Mouse (Mus musculus) c-Kit-positive CD71-positive TER-119-positive erythroid progenitor cells, embryonic 14.5 days (primary cell): ENCODE measurements at regions not wholly inside any gene's neighbourhood (a gene's known extent, or its start where the extent isn't known, plus 50 kb on each side); places are given as distances from the start of the nearest gene placed in this dataset.

ENCODE experiments used
- DNase-seq: peaks from one replicate; pipeline ENCODE4 v3.0.0-alpha.2; 2013; ENCODE audit warnings: low spot score

DNA sequence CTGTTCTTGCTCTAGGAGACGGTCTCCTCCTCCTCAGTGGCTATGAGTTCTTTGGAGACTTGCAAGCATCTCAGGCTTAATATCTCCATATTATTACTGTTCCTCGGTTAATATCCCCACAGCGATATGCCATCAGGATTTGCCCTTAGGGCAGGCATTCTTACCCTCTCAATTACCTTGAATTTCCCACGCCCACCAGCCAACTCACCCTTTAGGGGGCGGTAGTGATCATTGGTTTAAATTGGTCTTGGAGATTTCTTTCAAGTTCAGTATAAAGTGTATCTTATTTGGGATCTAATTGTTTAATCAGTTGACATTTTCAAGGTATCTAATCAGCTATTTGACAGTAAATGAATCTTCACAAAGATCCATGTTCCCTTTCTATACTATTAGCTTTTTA is 162.5 kb downstream of the Emp1 start:
- DNase-seq, result no peak

DNA sequence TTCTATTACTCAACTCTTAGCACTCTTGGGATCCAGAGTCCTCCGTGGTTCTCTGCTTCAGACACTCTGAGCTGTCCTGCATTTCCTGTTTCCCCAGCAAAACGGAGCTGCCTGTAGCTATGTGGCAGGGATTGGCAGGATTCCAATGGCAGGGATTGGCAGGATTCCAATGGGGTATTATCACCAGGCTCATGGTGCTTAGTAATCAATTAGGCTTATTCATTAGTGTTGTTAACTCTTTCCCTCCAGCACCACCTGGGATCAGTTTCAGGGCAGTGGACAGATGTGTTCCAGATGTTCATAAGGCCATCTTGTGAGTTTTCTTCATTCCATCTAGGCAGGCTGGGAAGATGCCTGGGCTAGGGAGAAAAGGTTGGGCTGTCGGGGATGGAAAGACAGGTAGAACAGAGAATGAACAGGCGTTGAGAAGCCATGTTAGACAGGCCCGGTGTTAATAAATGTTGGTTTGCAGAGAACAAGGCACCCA is 163.5 kb downstream of the Emp1 start:
- DNase-seq, result no peak

DNA sequence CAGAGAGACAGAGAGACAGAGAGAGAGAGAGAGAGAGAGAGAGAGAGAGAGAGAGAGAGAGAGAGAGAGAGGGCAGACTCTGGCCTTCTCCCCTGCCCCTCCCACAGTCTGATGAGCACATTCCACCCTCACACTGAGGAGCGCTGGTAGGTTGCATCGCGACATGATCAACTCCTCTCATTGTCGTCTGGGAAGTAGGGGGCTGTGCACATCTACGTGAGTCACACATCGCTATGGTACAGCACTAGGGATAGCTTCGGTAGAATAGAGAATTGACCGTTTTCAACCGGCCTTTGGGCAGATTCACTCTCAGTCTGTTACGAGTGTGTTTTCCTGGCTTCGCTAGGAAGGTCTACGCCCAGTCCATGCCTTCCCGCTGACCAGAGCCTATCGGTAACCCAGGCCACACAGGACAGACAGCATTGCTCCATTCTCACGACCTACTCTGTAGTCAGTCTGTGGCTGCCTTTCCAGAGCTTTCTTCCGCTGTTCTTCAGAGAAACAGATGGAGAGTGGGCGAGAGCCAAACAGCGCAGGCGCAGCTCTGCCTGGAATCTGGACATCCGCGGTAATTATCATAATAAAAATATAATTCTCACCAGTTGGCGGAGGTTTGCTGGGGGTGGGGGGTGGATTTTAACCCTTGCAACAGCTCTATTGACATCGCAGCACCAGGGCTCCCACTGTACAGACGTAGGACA is 164.3 kb downstream of the Emp1 start:
- no peak for DNase-seq

DNA sequence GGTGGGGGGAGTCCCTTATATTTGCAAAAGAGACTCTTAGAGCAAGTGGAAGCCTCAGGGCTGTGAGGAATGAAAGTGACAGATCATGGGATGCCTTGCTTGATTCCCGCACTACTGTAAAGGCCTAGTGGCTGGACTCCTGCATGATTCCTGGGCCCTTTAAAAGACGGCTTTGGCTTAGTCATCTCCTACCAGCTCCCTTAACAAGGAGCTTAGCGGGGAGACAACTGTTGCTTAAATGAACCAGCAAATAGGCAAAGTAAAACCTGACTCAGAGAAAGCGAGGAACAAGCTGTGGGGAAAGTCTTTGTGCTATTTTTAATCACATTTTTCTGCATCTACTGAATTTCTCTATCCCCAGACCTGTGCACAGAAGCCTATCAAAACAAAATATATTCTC is 165.5 kb downstream of the Emp1 start:
- no peak for DNase-seq

DNA sequence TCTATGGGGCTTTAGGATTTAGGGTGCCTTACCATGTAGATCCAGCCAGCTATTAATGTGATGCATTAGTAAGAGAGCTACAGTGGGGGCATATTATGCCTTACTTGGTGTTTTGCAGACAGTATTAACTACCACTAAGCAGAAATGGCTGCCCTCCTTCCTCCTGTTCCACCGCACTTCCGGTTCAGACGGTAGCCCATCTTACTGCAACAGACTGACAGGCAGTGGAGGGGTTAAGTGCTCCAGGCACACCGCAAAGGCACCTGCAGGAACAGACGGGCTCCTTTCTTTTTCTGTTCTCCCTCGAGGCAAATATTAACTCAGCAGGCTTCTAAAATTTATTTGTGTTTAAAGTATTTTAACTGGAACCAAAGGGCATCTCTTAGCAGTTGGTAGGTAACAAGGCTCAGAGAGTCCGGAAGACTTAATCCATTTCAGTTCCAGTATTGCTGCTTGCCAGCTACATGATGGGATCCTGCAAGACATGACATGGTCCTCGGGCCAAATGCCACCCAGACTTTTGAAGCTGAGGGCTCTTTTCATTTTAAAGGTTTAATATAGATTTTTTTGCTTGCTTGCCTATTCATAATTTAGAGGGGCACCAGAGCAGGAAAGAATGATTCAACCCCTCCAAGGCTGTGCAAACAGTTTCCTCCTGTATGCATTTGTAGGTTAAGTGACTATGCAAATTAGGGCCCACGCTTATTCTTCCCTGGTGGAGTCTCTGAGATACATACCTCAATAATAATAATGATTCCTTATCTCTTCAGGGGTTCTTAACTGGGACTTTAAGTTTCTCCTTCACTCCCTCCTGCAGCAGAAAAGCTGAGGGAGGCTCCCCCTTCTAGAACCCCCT is 177.7 kb downstream of the Emp1 start:
- DNase-seq, result no peak

DNA sequence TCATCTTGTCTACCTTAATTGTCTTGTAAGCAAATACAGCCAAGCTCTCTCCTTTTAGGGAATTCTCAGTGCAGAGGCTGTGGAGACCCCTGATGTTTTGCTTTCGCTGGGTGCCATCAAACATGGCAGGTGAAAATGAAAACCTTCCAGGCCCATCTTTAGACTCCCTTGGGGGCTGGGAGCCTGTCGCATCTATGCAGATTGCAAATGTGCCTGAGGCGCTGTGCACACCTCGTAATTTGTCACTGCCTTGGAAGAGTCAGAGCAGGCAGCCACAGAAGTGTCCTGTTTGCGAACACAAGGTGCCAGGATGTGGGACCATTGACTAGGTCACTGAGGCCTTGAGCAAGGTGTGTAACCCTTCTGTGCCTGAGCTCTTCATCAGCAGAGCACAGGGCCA is 179.2 kb downstream of the Emp1 start:
- no peak for DNase-seq

DNA sequence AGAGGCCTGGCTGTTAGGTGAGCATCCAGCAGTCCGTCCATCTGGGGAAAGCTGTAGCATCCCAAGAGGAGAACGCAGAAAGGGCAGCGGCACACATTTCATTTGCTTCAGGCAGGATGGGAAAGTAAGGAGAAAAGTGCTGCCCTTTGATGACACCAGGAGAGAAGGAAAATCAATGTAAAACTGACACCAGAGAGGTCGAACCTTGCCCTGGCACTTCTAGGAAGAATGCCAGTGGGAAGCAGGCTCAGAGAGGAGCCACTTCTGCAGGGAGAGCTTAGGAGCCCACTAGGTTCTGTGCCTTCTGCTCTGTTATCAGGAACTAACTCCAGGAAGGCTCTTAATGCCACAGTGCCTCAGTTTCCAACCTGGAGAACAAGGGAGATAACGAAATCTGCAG is 180.0 kb downstream of the Emp1 start:
- DNase-seq, result no peak

DNA sequence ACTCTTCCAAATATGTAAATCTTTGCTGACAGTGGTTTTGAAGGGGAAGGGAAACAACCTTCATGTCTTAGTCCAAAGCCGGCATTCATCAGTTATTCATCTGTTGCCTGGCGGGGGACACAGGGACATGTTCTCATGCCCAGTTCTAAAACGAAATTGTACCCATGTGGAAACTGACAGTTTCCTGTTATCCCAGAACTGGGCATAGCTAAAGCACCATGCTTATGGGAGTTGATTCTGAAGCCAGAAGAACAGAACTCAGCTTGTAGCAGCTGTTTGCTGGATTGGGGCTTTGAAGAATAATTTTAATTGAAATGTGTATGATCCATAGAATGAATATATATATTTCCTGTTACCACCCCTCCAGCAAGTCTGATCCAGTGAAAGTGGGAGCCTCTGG is 181.0 kb downstream of the Emp1 start:
- DNase-seq, result no peak

DNA sequence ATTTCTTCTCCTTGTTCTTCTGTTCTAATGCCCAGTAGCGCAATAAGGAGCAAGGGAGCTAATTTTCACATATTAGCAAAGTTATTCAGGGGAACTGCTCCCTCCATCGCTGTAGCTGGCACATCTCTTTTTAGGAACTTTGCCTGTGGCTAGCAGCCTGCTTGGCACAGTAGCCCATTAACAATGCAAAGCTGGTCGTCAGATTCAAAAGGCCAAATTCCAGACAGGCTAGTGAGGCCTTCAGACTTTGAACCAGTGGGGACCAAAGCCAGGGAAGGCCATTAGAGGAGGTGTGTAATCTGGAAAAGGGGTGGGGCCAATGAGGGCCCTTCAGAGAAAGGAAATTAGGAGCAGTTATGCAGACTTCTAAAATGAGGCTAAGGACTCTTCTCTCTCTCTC is 181.5 kb downstream of the Emp1 start:
- no peak for DNase-seq

DNA sequence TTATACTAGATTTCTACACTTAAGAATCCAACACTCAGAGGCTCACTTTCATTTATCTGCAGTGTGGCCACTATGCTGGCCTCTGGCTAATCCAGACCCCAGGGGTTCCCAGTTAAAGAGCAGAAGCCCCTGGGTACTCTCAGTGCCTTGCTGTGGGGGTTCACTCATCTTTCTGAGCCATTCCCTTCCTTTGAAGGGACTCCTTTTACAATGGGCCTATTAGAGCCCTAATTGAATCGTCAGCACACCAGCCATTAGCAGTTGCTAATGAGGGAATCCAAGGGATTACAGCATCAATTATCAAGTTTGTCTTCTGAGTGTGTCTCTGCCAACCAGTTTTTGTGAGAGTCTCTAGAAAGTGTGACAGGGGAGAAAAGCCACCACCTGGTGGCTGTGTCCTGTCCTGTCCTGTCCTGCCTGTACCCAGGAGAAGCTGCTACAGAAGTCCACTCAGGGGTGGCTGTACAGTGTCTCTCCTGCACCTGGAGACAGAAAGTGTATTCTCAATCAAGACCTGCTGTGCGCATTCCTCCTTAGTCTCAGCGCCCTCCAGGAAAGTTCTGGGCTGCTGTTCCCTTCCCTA is 188.1 kb downstream of the Emp1 start:
- DNase-seq, result no peak

DNA sequence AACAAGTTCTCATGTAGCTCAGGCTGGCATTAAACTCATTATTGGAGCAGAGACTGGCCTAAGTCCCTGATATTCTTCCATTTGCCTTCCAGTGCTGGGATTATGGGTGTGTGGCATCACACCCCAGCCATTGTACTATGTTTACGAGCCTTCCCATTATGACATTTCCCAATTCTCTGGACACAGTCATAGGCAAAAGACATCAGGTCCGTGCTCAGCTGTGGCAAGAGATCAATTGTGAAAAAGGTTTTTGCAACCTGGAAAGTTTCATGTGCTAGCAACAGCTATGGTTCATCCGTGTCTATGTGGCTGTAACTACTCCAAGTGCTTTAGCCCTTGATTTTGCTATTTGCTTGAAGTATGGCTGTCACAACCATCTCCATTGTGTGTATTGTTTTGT is 190.1 kb downstream of the Emp1 start:
- DNase-seq, result no peak

DNA sequence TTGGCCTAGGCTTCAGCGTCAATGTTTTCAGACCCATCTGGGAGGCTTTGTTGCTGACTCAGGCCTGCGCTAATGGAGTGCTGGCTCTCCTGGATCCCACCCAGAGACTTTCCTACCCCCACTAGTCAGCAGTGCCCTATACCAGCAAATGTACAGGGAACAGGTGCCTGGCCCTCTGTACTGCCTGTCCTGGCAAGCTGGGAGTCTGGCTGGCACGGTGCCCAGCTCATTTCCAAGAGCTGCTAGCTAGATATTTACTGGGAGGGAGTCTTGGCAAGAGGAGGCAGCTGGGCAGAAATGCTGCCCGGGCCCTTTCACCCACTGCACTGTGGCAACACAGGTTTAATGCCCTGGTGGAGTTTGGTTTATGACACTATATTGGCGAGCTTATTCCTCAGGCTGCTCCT is 197.2 kb downstream of the Emp1 start:
- no peak for DNase-seq

DNA sequence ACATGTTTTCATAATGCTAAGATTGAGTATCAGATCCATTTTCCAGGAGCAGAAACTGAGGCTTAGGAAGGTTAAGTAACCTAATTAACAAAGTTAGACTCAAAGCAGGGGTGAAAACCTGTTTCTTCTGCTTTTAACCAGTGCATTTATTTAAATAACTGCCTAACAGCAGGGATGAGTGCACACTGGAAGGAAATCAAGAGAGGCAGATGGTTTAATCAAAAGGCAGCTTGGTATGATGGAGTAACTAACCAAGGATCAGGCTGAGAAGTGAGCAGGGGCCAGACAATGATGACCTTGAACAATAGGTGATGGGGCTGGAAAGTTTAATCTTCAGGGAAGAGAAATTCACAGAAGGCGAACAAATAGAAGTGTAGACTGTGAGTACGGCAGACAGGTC is 199.9 kb downstream of the Emp1 start:
- DNase-seq, result no peak

DNA sequence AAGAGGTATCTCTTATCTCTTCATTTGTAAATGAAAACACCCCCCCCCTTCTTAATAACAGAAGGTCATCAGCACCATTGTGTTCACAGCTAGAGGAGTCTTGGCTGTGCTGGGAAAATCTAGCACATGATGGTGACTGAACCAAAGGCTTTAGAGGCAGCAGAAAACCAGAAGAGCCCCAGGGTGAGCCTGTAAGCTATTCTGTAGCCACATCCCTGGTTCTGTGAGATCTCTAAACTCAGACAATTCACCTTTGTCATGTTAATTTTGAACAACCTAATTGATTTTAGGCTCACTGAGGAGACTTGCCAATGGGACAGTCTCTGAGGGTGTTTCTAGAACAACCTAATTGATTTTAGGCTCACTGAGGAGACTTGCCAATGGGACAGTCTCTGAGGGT is 201.4 kb downstream of the Emp1 start:
- DNase-seq, result no peak

DNA sequence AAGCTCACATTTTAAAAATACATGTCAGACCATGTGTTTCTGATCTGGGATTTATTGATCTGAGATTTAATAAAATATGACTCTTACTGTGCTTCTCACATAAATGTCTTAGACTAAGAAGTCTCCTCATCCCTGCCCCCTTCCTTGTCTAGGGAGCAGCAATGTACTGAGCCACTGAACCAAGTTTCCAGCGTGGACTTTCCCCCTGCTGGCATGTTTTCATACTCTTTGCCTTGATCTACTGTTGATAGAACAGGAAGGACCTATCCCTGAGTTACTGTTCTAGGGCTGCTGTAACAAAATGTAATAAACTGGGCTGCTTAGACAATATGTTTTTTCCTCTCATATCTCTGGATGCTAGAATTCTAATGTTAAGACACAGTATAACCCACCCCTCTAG is 206.7 kb downstream of the Emp1 start:
- DNase-seq, result no peak

DNA sequence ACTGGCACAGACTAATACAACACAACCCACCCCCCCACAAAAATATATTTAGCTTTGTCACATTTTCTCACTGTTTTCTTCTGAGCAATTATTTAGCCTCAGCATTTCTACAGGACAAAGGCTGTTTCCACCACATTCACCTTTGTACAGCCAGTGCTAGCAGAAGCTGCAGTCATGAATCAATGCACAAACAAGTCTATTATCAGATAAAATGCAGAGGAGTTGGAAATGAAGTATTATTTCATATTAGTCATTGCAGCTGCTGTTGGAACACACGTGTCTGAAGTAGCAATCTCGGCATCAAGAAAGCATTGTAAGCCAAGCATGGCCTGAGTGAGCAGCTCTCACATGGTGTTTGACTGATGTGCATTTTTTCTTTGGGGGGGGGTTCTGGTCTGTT is 212.9 kb downstream of the Emp1 start:
- no peak for DNase-seq

DNA sequence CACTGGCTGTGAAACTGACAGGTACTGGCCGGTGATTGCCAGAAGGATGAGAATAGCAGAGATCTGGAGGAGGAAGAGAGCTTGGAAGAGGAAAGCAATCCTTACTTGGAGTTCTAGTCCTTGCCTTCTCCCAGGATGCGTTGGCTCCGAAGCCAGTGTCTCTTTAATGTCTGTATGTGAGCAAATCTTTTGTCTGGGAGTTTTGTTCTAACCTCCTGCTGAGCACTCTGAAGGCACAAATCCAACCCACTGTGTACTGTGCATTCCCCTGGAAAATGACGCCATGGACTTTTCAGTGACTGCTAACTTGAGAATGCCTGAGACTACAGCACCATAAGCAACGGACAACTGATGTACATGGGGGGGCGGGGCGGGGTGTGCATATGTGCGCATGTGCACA is 216.4 kb downstream of the Emp1 start:
- no peak for DNase-seq

DNA sequence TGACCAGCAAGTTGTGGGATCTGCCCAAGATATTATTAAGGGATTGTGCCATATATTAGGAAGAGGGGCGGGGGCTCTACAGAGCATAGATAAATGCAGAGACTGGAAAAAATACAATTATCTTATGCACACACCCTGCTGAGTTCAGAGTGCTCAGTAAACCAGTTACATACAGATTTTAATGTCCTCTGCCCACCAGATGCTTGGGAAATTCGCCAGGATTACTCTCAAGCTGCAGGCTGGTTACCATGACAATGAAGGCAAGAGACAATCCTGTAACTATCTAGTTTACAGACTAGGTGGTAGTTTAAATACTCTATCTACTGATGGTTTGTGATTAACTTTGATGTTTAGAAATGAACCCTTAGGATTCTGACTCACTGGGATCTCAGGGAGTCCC is 220.2 kb downstream of the Emp1 start:
- no peak for DNase-seq

DNA sequence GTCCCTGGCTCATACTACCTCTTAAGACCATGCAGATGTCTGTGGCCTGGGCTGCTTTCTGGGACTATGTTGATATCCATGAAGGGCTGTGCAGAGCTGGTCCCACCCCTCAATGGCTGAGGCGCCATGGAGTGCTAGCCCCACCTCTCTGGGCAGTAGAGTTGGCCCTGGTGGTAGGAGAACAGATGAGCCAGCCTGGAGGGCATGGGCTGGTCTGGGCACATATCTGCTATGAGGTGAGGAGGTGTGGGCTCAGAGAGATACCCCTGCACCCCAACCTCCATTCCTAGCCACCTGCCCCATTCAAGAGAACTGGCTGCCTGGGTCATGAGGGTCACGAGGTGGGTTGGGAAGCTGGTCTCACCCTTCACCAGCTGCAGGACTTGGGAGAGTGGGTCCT is 222.4 kb downstream of the Emp1 start:
- DNase-seq, result no peak

DNA sequence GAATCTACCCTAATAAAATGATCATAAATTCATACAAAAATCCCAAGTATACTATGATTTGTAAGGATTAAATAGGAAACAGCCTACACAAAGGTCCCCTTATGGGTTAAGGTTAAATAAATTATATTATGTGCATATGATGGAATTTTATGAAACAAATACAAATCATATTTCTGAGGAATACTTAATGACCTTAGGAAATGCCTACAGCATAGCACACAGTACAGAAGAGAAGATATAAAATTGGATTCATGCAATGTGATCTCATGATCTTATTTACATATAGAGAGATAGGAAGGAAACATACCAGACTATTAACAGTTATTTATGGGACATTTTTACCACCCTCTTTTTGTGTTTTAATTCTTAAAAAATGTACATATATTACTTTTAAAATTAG is 227.7 kb downstream of the Emp1 start:
- DNase-seq, result no peak

DNA sequence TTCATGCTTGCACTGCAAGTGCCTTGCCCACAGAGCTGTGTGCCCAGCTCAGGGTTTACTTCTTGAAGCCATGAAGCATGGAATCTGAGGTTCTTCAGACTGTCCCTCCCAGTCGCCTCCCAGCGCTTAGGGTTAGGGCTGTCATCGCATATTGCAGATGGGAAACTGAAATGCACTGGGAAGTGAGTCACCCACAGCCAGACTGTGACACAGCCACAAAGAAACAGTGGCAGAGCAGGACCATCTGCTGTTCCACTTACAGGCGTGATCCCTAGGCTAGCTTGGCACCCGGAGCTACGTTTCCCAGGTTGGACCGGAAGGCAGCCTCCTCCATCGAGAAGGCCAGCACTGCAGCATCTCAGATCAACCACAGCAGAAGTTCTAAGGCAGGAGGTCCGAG is 228.7 kb downstream of the Emp1 start:
- DNase-seq, result no peak

DNA sequence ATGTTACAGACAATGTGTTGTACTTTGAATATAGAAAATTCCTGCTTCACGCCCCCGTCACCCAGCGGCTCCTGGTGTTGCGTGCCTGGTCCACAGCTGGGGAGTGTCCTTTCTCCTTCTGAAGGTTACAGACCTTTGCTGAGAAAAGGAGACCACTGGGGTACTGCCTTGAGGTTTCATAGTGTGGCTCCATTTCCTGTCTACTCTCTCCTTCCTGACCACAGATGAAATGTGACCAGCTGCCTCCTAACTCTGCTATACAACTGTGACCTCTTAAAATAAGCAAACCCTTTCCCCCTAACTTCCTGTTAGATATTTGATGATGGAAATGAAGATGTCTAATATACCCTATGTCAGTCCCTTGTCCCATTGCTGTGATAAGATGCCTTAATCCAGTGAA is 234.0 kb downstream of the Emp1 start:
- no peak for DNase-seq

DNA sequence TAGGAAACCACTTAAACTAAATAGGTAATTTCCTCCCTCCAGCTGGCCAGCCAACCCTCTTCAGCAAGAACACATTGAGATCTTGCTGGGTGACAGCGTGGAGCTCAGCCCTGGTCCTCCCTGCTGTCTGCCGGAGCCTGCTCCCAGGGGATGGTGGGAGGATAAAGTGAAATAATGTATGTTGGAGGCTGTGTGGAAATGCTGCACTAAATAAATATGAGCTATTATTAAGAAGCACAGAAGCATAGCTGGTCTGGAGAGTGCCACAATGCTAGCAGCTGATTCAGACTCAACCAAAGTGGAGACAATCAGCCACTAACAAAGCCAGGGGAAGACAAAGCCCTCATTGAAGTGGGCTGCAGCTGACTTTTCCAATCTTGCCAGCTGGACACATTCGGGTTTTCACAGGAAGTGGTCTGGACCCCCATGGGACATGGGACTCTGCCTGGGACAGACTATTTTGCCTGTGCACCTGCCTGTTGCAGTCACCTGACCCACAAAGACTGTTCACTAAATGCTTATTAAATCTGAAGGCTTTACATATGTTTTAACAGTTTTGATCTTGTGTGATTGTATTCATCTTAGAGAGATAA is 248.3 kb downstream of the Emp1 start:
- DNase-seq, result no peak
